Mouse (Mus musculus): ENCODE results near the gene Fkbp1a.

The Fkbp1a gene

GRCm38 (mm10) chr2:151549615-151550121, 7.4 kb downstream of the Fkbp1a start:
- DNase-seq = no peak

- no peak for DNase-seq
These were observed 20.9 kb downstream of the Fkbp1a start for GRCm38 (mm10) chr2:151562930-151563921.

- DNase-seq = no peak
These were observed 21.7 kb downstream of the Fkbp1a start for GRCm38 (mm10) chr2:151564006-151564405.

GRCm38 (mm10) chr2:151564986-151565385, 22.7 kb downstream of the Fkbp1a start:
- no peak for DNase-seq

GRCm38 (mm10) chr2:151566856-151567255, 24.6 kb downstream of the Fkbp1a start:
- DNase-seq = no peak

- DNase-seq = no peak
These were observed 27.2 kb downstream of the Fkbp1a start for GRCm38 (mm10) chr2:151569452-151569851.

- no peak for DNase-seq
These were observed 29.8 kb downstream of the Fkbp1a start, which contains the start of gene Sdcbp2 for GRCm38 (mm10) chr2:151571873-151572700. Sdcbp2 (plus strand) TSS chr2:151572622.

- DNase-seq = no peak
These were observed 31.4 kb downstream of the Fkbp1a start for GRCm38 (mm10) chr2:151573667-151574066.

GRCm38 (mm10) chr2:151574607-151575006, 32.3 kb downstream of the Fkbp1a start:
- no peak for DNase-seq

GRCm38 (mm10) chr2:151575119-151575698, 32.9 kb downstream of the Fkbp1a start:
- peak; percentile 83 for DNase-seq

GRCm38 (mm10) chr2:151575699-151576389, 33.6 kb downstream of the Fkbp1a start:
- DNase-seq = peak; percentile 92

- DNase-seq = no peak
These were observed 36.9 kb downstream of the Fkbp1a start for GRCm38 (mm10) chr2:151579183-151579582.

GRCm38 (mm10) chr2:151580945-151581344, 38.7 kb downstream of the Fkbp1a start:
- DNase-seq = no peak

- DNase-seq = no peak
These were observed 43.7 kb downstream of the Fkbp1a start for GRCm38 (mm10) chr2:151585934-151586333.

- DNase-seq = no peak
These were observed 44.5 kb downstream of the Fkbp1a start for GRCm38 (mm10) chr2:151586807-151587206.

- no peak for DNase-seq
These were observed 45.0 kb downstream of the Fkbp1a start for GRCm38 (mm10) chr2:151587306-151587705.

- no peak for DNase-seq
These were observed 55.8 kb downstream of the Fkbp1a start for GRCm38 (mm10) chr2:151598068-151598467.

GRCm38 (mm10) chr2:151602106-151602505, 59.8 kb downstream of the Fkbp1a start:
- DNase-seq = no peak

- peak; percentile 32 for DNase-seq
These were observed 61.3 kb downstream of the Fkbp1a start for GRCm38 (mm10) chr2:151603630-151604029.

- DNase-seq = peak; percentile 57
These were observed 63.2 kb downstream of the Fkbp1a start for GRCm38 (mm10) chr2:151605437-151605987.

GRCm38 (mm10) chr2:151608435-151608834, 66.2 kb downstream of the Fkbp1a start:
- DNase-seq = peak; percentile 89

GRCm38 (mm10) chr2:151609974-151610373, 67.7 kb downstream of the Fkbp1a start:
- no peak for DNase-seq
